Mouse (Mus musculus) frontal cortex, postnatal 25 days (tissue): ENCODE results near the gene Crygc.

Experiments
- DNase-seq, 2 experiments: peaks; one replicate each; pipeline ENCODE4 v3.0.0; 2022; ENCODE audit warnings: low spot score in 2 of 2

Crygc gene

DNA sequence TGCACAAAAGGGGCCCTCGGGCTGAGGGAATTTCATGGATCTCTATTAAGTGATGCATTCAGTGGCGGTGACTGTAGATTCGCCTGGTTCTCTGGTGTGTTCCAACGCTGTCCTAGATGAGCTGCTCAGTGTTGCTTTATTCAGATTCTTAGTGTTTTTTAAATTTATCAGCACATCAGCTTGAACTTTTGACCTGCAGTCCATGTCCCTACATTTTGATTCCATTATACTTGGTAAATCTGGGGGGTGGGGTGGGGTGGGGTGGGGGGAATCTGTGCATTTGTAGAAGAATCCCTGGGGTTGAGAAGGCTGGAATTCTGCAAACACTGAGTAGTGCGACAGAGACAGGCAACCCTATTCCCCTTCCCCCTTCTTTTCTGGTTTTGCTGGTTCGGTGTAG is at the start of gene Crygc:
Gene Crygc (minus strand): TSS at position 101 of the 400 bp plus-strand sequence.
- DNase-seq = no peak

DNA sequence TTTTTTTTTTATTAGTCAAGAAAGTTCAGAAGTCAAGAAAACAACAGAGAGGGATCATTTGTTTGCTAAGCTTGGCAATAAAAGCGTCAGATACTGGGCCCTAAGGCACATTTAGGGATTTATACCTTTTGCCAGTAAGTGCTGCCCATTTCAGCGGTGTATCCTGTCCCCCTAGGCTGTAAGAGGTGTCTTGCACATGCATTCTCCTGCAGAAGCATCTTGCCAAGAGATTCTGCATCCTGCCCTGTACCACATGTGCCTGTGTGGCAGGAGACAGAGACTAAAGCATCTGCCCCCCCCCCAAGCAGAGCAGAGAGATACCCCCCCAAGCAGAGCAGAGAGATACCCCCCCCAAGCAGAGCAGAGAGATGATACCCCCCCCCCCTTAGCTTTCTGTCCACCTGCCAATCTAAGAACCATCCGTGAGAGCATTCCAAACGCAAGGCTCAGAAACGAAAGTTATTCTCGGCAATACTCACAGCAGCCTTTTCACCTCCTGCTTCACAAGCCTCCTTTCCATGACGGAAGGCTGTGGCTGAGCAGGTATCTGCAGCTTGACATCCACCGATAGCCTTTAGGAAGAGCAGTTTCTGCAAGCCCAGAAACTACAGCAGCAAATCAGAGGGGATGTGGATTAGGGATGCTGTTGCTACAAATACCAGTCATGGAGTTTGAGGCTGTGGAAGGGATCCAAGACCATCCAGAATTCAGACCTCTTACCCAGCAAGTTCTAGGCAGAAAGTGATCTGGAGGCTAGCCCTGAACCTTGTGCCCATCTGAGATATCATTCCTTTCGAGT is 49.3 kb upstream of the Crygc start, which contains the start of gene D630023F18Rik:
Gene D630023F18Rik (minus strand): TSS at position 641 of the 799 bp plus-strand sequence.
- peak; percentile 9 to 17 for DNase-seq

DNA sequence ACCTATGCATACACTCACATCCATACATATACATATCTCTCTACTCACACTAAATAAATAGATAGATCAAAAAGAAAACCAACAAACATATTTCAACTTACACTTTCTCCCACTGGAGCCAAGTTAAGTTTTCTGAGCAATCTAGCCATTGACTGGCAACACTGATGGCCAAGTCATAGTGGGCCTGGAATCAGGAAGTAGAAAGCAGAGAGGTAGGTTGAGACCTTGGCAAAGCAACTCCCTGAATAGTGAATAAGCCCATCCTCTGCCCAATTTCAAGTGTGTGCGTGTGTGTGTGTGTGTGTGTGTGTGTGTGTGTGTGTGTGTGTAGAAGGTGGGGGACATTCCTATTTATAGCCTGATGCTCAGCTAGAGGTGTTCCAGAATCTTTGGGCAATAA is 45.9 kb upstream of the Crygc start, which contains the start of gene Gm28845:
Gene Gm28845 (minus strand): TSS at position 121 of the 400 bp plus-strand sequence.
- DNase-seq = no peak

DNA sequence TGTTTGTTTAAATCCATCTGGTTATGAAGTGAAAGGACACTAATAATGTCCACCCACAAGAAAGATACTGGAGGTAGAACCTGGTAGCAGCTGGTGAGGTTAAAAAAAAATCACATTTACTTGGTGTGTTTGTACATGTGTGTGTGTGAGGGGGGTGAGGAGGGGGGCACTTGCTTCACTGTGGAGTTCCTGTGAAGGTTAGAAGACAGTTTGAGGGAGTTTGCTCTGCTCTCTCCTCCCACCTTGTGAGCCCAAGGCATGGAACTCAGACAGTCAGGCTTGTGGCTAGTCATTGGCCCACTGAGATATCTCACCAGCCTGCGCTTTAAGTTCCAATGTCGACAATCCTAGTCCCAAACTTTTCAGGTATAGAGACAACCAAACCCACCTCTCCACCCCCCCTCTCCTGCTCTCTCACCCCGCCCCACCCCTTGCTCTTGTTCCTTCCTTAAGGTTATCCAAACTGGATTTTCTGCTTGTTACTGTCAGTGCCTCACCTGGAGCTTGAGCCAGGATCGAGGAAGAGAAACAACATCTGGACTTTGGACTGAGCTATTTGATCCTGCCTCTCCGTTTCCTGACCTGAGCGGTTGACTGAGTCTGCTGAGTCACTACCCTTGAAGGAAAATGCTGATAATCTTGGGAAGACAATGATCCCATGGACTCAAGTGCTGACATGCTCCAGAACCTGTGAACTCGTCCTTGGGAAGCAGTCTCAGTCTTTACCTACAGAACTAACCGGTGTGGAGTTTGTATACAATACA is 44.8 kb upstream of the Crygc start:
- no peak for DNase-seq

DNA sequence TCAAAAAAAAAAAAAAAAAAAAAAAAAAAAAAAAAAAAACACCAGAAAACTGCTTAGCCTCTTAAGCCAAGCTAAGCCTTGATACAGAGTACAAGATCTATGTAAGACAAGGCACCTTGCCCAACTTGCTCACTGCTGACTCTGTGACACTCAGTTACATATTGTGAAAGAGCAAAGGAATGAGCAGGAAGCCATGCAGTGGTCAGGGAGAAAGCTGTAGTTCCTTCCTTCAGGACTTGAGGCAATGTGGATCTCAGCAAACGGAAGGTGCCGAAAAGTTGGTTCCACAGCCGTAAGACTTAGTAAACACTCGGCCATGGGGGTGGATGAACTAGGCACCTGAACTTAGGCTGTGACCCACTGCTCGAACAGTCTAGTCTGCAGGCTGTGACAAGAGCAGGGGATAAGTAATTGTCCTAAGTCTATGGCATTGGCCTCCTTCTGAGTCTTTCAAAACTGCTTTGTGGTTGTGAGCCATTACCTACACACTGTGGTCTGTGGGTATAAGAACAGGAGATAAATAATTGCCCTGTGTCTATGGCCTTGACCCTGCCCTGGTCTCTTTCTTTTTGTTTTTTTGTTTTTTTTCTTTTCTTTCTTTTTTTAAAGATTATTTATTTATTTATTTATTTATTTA is 40.2 kb upstream of the Crygc start:
- no peak for DNase-seq

DNA sequence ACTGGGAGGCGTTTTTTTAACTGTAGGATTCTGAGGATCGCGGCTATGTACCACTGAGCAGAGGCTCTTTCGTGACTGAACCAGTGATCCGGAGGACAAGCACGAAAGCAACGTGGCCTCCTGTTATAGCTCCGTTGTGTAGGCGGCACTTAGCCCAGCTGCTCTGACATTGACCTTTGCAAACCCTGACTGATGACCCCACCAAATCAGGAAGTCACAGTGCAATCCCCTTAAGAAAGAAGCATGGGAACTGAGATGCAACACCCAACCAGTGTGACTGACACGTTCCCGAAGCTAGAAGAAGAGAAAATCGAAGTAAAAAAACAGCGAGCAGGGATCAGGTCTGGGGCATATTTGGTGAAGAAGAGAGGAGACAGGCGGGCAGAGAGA is 39.3 kb upstream of the Crygc start:
- DNase-seq = no peak

DNA sequence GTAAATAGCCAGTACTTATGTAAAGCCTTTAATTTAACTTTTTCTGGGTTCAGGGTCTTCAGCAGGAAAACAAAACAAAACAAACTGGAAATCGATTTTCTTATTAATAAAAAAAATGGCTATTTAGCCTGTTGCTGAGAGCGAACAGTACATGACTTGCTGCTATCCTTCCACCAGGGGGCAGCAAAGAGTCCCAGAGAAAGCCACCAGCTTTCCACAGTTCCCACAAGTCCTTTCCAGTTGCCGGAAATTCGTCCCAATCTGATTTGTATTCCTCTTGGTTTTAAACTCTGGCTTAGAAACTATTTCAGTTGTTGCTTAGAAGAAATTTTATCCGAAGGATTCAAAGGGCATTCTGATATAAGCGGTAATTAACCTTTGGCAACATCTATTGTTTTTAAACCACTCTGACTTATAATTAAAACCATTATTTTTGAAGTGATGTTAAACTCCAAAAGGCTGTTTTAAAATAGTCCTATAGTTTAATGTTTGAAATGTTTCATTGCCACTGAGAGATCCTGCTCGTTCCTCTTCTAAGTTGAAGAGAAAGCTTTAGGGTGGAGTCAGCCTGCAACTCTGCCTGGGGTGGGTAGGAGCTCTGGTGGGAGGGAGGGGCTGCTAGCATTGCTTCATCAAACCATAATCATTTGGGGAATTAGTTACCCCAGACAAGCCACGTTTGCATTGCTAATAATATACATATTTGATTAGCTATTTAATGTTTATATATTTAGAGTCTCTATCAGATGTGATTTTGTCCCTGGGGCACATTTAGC is 38.7 kb upstream of the Crygc start:
- peak in 1 of 2 experiments; percentile 62 for DNase-seq

DNA sequence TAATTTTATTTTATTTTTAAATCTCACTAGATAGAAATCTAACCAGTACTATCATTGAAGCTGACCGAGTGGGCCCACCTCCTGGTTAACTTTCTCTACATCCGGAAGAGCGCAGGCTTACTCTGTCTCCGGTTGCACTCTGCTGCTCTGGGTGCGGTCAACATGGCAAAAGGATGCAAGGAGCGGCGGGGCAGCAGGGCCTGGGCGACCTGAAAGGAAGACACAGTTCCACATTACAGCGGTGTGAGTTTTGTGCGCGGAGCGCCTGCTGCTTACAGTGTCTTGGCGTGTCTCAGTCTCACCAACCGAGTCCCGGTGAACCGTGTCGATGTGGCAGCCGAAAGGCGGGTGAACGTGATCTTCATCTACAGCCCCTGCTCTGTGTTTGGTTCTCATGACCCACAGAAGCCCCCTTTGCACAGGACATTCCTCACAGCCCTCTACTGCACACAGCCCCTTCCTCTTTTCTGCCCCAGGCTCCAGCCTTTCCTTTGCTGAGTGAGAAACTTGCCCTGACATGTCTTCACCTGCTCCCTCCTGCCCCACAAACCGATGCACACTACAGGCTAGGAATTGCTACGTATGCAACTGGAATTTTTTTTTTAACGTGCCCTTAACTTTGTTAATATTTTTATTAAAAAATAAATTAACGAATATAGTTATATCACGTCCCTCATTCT is 36.4 kb upstream of the Crygc start:
- no peak for DNase-seq

DNA sequence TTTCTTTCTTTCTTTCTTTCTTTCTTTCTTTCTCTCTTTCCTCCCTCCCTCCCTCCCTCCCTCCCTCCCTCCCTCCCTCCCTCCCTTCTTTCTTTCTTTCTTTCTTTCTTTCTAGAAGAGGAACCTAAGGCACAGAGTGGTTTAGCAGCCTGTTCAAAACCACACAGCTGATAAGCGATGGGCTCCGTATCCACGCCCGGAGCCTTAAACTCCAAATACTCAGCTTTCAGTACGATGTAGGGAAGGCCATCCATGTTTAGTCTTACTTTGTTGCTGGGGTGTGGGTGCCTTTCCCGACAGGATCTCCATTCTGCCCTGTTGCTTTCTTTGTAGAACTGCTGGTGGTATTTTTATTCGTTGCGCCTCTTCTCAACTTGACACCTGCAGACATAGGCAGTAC is 35.7 kb upstream of the Crygc start:
- DNase-seq = no peak

DNA sequence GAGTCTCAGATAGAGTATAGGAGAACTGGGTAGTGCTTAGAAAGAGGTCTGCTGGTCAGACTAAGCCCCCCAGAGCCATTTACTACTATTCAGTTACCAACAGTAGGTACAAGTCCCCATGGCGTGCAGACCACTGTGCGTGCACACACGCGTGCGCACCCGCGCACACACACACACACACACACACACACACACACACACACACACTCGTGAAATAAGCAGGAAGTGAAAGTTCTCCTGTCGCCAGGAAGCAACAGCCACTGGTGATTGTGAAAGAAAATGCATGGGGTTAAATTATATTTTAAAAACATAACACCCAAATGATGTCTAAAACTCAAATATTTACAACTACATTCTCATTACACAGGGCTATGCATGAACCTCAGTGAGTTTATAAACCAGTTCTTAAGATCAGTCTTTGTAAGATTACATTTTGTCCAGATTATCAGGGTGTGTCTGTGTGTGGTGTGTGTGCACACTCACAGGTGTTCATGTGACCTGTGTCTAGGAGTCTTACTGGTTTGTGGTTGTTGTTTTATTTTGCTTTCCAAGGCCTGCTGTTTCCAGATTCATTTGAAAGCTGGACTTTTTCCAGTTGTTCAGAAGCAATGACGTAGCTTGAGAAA is 34.3 kb upstream of the Crygc start:
- no peak for DNase-seq

DNA sequence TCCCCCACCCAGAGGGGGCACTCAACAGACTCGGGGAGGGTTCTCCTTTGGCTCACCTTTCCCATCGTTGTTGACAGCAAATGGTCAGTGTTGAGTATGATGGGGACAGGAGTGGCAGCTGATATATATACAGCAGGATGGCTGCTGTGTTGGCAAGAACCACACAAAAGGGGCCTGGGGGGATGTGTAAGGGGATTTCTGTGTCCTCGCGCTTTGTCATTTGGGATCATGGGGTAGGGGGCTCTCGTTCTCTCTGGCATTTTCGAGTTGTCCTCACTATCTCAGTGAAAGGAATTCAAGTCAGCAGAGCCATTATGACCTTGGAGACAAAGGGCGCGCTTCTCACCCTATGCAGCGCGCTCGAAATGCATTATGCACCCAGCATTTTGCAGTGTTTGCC is 29.8 kb upstream of the Crygc start, which contains the start of gene Cryga:
Gene Cryga (minus strand): TSS at position 101 of the 400 bp plus-strand sequence.
- no peak for DNase-seq

DNA sequence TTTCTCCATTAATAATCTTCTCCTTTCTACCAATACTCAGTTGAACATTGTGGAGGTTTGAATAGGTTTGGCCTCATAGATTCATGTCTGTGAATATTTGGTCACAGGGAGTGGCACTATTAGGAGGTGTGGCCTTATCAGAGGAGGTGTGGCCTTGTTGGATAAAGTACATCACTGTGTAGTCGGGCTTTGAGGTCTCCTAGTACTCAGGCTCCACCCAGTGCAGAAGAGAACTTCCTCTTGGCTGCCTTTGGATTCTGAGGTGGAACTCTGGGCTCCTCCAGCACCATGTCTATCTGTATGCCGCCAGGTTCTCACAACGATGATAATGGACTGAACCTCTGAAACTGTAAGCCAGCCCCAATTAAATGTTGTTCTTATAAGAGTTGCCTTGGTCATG is 23.5 kb upstream of the Crygc start:
- DNase-seq = no peak

DNA sequence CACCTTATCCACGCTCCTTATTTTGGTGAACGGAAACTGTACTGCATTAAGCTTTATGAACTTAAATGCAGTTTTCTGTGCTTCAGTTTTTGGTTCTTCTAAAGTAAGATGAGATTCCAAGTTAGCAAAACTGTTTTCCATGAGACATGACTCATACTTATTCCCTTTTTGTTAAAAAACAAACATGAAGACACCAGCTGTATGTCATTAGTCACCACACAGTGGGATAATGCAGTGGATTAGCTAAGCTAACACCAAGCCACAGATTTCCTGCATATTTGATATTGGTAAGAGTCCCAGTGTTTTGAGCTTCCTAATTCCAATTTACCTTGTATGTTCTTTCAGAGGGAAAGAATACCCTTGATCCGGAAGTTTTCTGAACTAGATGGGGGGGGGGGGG is 18.1 kb upstream of the Crygc start:
- DNase-seq = no peak

DNA sequence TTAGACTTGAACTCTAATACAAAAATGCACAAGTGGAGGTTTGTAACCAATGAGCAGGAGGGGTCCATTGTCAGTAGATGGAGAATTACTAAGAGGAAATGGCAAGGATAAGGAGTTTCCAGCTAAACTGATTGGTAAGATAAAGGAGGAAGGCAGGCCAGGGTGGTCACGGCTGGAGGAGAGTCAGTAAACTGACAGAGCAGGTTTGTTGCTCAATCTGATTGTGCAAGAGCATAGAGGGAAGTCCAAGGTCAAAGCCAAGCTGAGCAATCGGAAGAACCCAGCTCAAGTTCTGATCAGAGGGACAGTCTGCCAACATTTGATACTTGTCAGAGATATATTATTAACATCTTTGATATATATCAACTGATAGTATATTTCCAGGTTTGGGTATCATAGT is 16.9 kb upstream of the Crygc start:
- DNase-seq = no peak

DNA sequence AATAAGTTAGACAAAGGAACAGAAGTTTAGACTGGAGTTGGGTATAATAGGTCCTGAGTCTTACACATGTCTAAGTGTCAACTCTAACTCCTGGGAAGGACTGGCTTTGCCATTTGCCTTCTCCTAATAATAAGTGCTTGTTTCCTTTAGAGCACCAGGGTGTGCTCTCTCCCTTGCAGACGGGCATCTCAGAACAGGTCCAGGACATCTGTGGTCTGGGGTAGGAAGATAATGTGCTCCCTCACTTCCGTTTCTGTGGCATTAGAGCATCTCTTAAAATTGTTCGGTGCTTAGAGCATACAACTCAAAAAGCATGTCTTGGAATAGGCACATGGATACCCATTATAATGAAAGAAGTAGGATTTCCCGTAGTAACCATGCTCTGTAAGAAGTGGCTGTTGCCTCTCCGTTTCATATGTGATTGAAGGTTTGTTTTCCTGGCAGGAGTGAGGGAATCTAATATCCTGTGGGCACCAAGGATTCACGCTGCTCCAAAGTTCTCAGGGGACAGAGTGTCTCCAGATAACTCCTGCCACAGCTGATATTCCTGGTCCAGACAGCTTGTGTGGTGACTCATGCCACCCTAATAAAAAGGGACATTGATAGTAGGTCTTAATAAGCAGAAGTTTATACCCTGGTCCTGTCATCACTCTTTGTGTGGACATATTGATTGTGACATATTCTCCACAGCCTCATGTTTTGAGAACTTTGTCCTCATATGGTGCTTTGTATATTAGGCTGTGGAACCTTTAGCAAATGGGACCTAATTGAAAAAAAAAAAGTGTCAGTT is 15.3 kb upstream of the Crygc start:
- no peak for DNase-seq

DNA sequence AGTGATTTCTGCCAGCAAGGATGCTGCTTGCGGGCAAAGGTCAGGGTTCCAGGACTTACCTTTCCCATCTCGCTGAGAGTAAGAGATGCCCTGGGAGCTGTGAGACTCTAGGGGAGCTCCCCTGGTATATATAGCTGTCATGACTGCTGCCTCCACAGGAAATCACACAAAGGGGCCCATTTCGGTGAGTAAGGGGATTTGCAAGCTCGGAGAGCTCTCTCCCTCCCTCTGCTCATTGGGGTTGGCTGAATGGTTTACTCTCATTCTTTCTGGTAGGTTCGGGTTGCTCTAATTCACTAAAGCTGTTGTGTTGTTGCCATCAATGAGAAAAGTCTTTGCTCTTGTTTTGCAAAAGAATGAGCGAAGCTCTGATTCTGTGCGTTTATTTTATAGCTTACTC is 8.7 kb upstream of the Crygc start, which contains the start of gene Crygb:
Gene Crygb (minus strand): TSS at position 101 of the 400 bp plus-strand sequence.
- no peak for DNase-seq

DNA sequence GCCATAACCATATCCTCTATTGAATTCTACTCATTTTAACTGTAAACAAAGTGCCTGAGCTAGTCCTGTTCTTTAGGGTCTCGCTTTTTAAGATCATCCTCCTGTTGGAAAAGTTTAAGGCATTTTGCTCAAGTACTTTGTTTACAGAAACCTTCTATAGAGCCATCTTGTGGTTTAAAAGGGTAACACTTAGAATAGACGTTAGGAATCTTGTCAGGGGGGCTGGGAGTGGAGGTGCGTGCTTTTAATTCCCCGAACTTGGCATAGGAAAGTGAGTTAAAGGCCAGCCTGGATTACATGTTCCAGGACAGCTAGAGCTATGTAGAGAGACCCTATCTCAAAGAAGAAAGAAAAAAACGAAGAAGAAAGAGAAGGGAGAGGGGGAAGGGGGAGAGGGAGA is 2.1 kb upstream of the Crygc start:
- DNase-seq = no peak

DNA sequence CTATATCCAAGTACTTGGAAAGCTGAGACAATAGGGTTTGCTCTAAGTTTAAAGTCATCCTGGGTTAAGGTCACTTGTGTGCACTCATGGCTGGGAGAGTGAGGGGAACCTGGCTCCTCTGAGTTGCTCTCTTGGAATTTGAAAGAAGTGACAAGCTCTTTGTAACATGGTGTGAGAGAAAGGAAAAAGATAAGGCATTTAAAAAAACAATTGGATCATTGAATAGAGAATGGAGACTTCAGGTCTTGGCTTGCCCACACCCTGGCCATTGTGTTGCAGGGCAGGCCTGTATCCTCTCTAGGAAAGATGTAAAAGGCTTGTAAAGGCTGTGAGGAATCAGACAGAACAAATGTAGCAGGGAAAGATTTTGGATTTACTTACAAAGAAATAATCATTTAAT is 5.6 kb downstream of the Crygc start:
- no peak for DNase-seq

DNA sequence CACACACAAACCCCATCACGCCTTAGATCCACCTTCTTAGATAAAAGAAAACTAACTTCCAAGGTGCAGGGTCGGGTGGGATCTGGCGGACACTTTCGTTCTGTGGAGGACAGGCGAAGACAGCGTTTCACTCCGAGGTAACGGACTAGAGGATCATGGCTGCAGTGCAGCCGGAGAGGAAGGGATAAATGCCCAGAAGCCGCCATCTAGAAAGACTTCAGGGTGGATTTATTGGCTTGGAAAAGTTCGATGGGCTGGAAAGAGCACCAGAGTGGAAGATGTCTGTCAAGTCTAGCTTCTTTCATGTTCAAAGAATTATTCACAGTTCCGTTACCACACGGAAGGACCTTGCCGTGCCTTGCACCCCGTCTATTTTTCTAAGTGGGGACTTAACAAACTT is 9.3 kb downstream of the Crygc start:
- DNase-seq = no peak

DNA sequence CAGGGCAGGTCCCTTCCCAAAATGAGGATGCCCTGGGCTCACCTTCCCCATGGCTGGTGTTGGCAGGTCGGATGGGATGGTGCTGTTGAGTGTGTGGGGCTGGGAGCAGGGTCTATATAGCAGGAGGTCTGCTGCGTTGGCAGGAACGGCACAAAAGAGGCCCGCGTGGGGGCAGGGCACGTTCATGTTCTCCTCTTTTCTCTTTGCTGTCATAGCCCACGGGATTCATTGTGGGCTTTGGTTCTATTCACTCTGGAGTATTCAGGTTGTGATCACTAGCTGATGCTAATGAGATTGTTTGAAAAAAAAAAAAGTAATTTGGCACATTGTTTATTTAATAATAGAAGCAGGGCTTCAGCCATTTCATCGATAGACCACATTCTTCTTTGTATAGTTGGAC is 10.1 kb downstream of the Crygc start, which contains the start of gene Crygd:
Gene Crygd (minus strand): TSS at position 101 of the 400 bp plus-strand sequence.
- DNase-seq = no peak
